ENCODE assay signal across 27 mouse cellular contexts in the genomic region with DNA sequence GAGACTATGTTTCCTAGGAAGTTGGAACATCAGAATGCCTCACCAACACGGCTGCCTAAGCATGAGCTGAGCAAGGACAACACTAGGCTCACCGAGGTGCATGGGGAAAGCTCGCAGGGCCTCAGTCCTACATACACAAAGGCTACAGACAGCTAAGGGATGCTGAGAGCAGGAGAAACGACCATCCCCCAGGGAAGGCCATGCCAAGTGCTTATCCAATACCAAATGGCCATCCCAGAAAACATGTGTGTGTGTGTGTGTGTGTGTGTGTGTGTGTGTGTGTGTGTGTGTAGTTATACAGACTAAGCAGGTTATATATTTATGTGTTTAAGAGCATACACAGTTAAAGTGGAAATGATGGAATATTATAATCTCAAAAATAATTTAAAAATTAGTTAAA. TPM values are rescaled to one million over a fixed set of nuclear protein-coding genes. Genes with fewer than 3 reads are reported as not detected.
DNase-seq lines count a peak whose midpoint lies in the region; ATAC-seq and TF ChIP-seq lines count a peak whose summit lies in the region.
"Had no signal": no experiment of that assay in that cellular context is flagged by ENCODE, and none has a peak within 500 bp of the region (broad histone marks: within the 10 kb centered on the region; RNA-seq: fewer than 3 reads in every experiment).

No protein-coding gene starts in this region.

- no peak for TF ChIP-seq POLR2A in brain, embryonic 14.5 days (IDR thresholded peaks at IDR 0.05; ENCODE audit: borderline replicate concordance, extremely low read depth, insufficient read depth, insufficient read length, poor library complexity, severe bottlenecking)

- 0 out of 2 replicates have a peak overlapping the region, but pooled peaks have one; percentile 11 for H3K9ac ChIP-seq in hindbrain, embryonic 11.5 days (ENCODE audit: low read depth, low read length)
- no peak overlapping the region for H3K9ac ChIP-seq in hindbrain, postnatal 0 days (replicated peaks; ENCODE audit: low read length)
- H3K9ac ChIP-seq in midbrain, embryonic 11.5 days (ENCODE audit: low read length): no peak overlapping the region
- H3K9ac ChIP-seq: embryonic facial prominence, embryonic 13.5 days; forebrain, embryonic 13.5 days; forebrain, postnatal 0 days; hindbrain, embryonic 15.5 days; intestine, embryonic 15.5 days had no signal

- H3K4me3 ChIP-seq in hindbrain, embryonic 11.5 days (ENCODE audit: low read depth, low read length): no peak overlapping the region
- no peak overlapping the region for H3K4me3 ChIP-seq in hindbrain, postnatal 0 days (ENCODE audit: low read length)
- H3K4me3 ChIP-seq in midbrain, embryonic 11.5 days (ENCODE audit: low read depth, low read length): no peak overlapping the region
- H3K4me3 ChIP-seq in midbrain, embryonic 10.5 days: no peak overlapping the region
- H3K4me3 ChIP-seq: embryonic facial prominence, embryonic 10.5 days; embryonic facial prominence, embryonic 13.5 days; erythroblast, embryonic 14.5 days; forebrain, embryonic 13.5 days; gastrocnemius, adult 2 months; hindbrain, embryonic 15.5 days; intestine, embryonic 15.5 days had no signal

- peak; percentile 4 for DNase-seq in embryo, embryonic 10.5 days (ENCODE audit: low spot score)
- no peak for DNase-seq in embryo, embryonic 9.5 days (ENCODE audit: extremely low spot score)
- DNase-seq in hindbrain, embryonic 11.5 days (ENCODE audit: low spot score): peak; percentile 30
- no peak for DNase-seq in hindbrain, postnatal 0 days (ENCODE audit: low spot score)
- peak; percentile 37 for DNase-seq in midbrain, embryonic 11.5 days (ENCODE audit: low spot score, missing footprints)
- DNase-seq in midbrain, embryonic 10.5 days (ENCODE audit: low spot score): no peak
- peak; percentile 46 for DNase-seq in brain, embryonic 14.5 days (ENCODE audit: low read depth)
- no peak for DNase-seq in lung, adult 18-20 months
- DNase-seq: adrenal gland, adult 2 months; adrenal gland, postnatal 14 days; cerebellum, adult 11-12 months; cerebellum, adult 9-10 months; cerebellum, postnatal 36 days; forebrain, postnatal 0 days; gastrocnemius, adult 2 months; gastrocnemius, postnatal 14 days; heart, adult 11 months had no signal

- no peaks in the 10 kb centered on the region for H3K4me1 ChIP-seq in hindbrain, embryonic 11.5 days (replicated peaks; ENCODE audit: control insufficient read depth, insufficient read depth, low read length)
- peaks cover 6% of the 10 kb centered on the region; the same call in 1 of the 2 replicates for H3K4me1 ChIP-seq in hindbrain, postnatal 0 days (ENCODE audit: insufficient read depth, low read length)
- no peaks in the 10 kb centered on the region for H3K4me1 ChIP-seq in midbrain, embryonic 11.5 days (ENCODE audit: control insufficient read depth, insufficient read depth, low read length)
- H3K4me1 ChIP-seq in midbrain, embryonic 10.5 days: no peaks in the 10 kb centered on the region
- H3K4me1 ChIP-seq: embryonic facial prominence, embryonic 10.5 days; embryonic facial prominence, embryonic 13.5 days; hindbrain, embryonic 15.5 days; intestine, embryonic 15.5 days had no signal

- no peaks in the 10 kb centered on the region for H3K27me3 ChIP-seq in hindbrain, embryonic 11.5 days (ENCODE audit: control insufficient read depth, insufficient read depth, low read length)
- no peaks in the 10 kb centered on the region for H3K27me3 ChIP-seq in hindbrain, postnatal 0 days (ENCODE audit: insufficient read depth, low read length)
- H3K27me3 ChIP-seq in midbrain, embryonic 11.5 days (ENCODE audit: control insufficient read depth, insufficient read depth, low read length): no peaks in the 10 kb centered on the region
- H3K27me3 ChIP-seq in midbrain, embryonic 10.5 days (ENCODE audit: low read depth, poor library complexity, severe bottlenecking): no peaks in the 10 kb centered on the region
- H3K27me3 ChIP-seq: embryonic facial prominence, embryonic 13.5 days; forebrain, embryonic 13.5 days; hindbrain, embryonic 15.5 days; intestine, embryonic 15.5 days had no signal

- H3K27ac ChIP-seq in hindbrain, embryonic 11.5 days (ENCODE audit: low read depth, low read length): no peak overlapping the region
- H3K27ac ChIP-seq in hindbrain, postnatal 0 days: no peak overlapping the region
- no peak overlapping the region for H3K27ac ChIP-seq in midbrain, embryonic 11.5 days (ENCODE audit: low read depth, low read length)
- no peak overlapping the region for H3K27ac ChIP-seq in midbrain, embryonic 10.5 days (replicated peaks)
- H3K27ac ChIP-seq: embryonic facial prominence, embryonic 10.5 days; embryonic facial prominence, embryonic 13.5 days; forebrain, embryonic 13.5 days; hindbrain, embryonic 15.5 days; intestine, embryonic 15.5 days had no signal

- no peak for ATAC-seq in hindbrain, embryonic 11.5 days (ENCODE audit: low FRiP score)
- ATAC-seq in hindbrain, postnatal 0 days: no peak
- no peak for ATAC-seq in midbrain, embryonic 11.5 days (ENCODE audit: low FRiP score)
- ATAC-seq: CD4-positive, CD25-positive, alpha-beta regulatory T cell, adult 4 months; forebrain, embryonic 13.5 days; forebrain, postnatal 0 days; intestine, embryonic 15.5 days had no signal

- no peak for TF ChIP-seq CTCF in hindbrain, postnatal 0 days (IDR thresholded peaks at IDR 0.05; ENCODE audit: low read depth)
- TF ChIP-seq CTCF in brain, embryonic 14.5 days (IDR thresholded peaks at IDR 0.05; ENCODE audit: borderline replicate concordance, extremely low read depth, insufficient read depth, insufficient read length): no peak

- no peaks in the 10 kb centered on the region for H3K36me3 ChIP-seq in hindbrain, embryonic 11.5 days (ENCODE audit: control insufficient read depth, insufficient read depth, low read length)
- H3K36me3 ChIP-seq in hindbrain, postnatal 0 days (ENCODE audit: insufficient read depth, low read length): no peaks in the 10 kb centered on the region
- H3K36me3 ChIP-seq in midbrain, embryonic 11.5 days (ENCODE audit: control insufficient read depth, insufficient read depth, low read length): no peaks in the 10 kb centered on the region
- H3K36me3 ChIP-seq in midbrain, embryonic 10.5 days: no peaks in the 10 kb centered on the region
- H3K36me3 ChIP-seq: embryonic facial prominence, embryonic 10.5 days; embryonic facial prominence, embryonic 13.5 days; hindbrain, embryonic 15.5 days; intestine, embryonic 15.5 days had no signal

- H3K4me2 ChIP-seq in hindbrain, embryonic 11.5 days (replicated peaks; ENCODE audit: low read depth, low read length): no peak overlapping the region
- no peak overlapping the region for H3K4me2 ChIP-seq in hindbrain, postnatal 0 days (ENCODE audit: low read depth, low read length)
- H3K4me2 ChIP-seq in midbrain, embryonic 11.5 days: no peak overlapping the region
- H3K4me2 ChIP-seq: embryonic facial prominence, embryonic 13.5 days; forebrain, embryonic 13.5 days; heart, embryonic 11.5 days; hindbrain, embryonic 15.5 days; intestine, embryonic 15.5 days had no signal

- WGBS in hindbrain, embryonic 11.5 days: 49% methylated on average over 4 of the region's 4 CpGs
- 33% methylated on average over 4 of the region's 4 CpGs for WGBS in hindbrain, postnatal 0 days
- WGBS in midbrain, embryonic 11.5 days: 59% methylated on average over 4 of the region's 4 CpGs
- WGBS in midbrain, embryonic 10.5 days: 67% methylated on average over 4 of the region's 4 CpGs

- H3K9me3 ChIP-seq in hindbrain, embryonic 11.5 days (ENCODE audit: control insufficient read depth, low read length): no peaks in the 10 kb centered on the region
- H3K9me3 ChIP-seq in hindbrain, postnatal 0 days (ENCODE audit: low read length): no peaks in the 10 kb centered on the region
- H3K9me3 ChIP-seq in midbrain, embryonic 11.5 days (ENCODE audit: control insufficient read depth, low read length): no peaks in the 10 kb centered on the region
- no peaks in the 10 kb centered on the region for H3K9me3 ChIP-seq in midbrain, embryonic 10.5 days (replicated peaks)
- H3K9me3 ChIP-seq: embryonic facial prominence, embryonic 10.5 days; embryonic facial prominence, embryonic 13.5 days; forebrain, embryonic 13.5 days; hindbrain, embryonic 15.5 days; intestine, embryonic 15.5 days had no signal

RNA-seq across cellular contexts. Expression of gene Spns3, which starts 26.6 kb away (rescaled TPM):
- polyA plus RNA-seq in hindbrain, embryonic 11.5 days (2014; fragmentation: Nextera tagmentation; extraction: Ambion mirVana): not detected in 2 replicates
- 0.10 TPM in 1 of 2 replicates, not detected in the other for total RNA-seq in hindbrain, postnatal 0 days (2014; rRNA removed)
- polyA plus RNA-seq in hindbrain, postnatal 0 days (2015; fragmentation: Nextera tagmentation; extraction: Ambion mirVana): 0.13 and 0.25 TPM in 2 replicates
- not detected in 2 replicates for polyA plus RNA-seq in midbrain, embryonic 11.5 days (2014; fragmentation: Nextera tagmentation; extraction: Ambion mirVana)
- polyA plus RNA-seq in midbrain, embryonic 10.5 days (2016; fragmentation: Nextera tagmentation; extraction: Ambion mirVana): 0.06 TPM in 1 of 2 replicates, not detected in the other
- polyA plus RNA-seq in brain, embryonic 14.5 days (2012; rRNA removed): 0.08 and 0.19 TPM in 2 replicates
- total RNA-seq: forebrain, postnatal 0 days; heart, postnatal 25 days had no signal
- polyA plus RNA-seq: C2C12; forebrain, embryonic 13.5 days had no signal

RNA-seq across cellular contexts. Expression of gene Spns2, which starts 34.0 kb away (rescaled TPM):
- polyA plus RNA-seq in hindbrain, embryonic 11.5 days (2014; fragmentation: Nextera tagmentation; extraction: Ambion mirVana): 5.3 and 6.2 TPM in 2 replicates
- total RNA-seq in hindbrain, postnatal 0 days (2014; rRNA removed): 58.5 and 66.0 TPM in 2 replicates
- polyA plus RNA-seq in hindbrain, postnatal 0 days (2015; fragmentation: Nextera tagmentation; extraction: Ambion mirVana): 7.0 and 7.2 TPM in 2 replicates
- polyA plus RNA-seq in midbrain, embryonic 11.5 days (2014; fragmentation: Nextera tagmentation; extraction: Ambion mirVana): 4.0 and 4.7 TPM in 2 replicates
- polyA plus RNA-seq in midbrain, embryonic 10.5 days (2016; fragmentation: Nextera tagmentation; extraction: Ambion mirVana): 2.1 and 2.9 TPM in 2 replicates
- polyA plus RNA-seq in brain, embryonic 14.5 days (2012; rRNA removed): 46.0 and 49.0 TPM in 2 replicates
- polyA plus RNA-seq: CD4-positive, CD25-positive, alpha-beta regulatory T cell, adult 4 months had no signal

Comparison
In these comparisons a context has a peak if more than half of its experiments do, and no peak if none do; other contexts are left out.
1. DNase-seq: peak in embryo, embryonic 10.5 days (single experiment), hindbrain, embryonic 11.5 days (single experiment), midbrain, embryonic 11.5 days (single experiment) and brain, embryonic 14.5 days (single experiment); none in embryo, embryonic 9.5 days (single experiment), hindbrain, postnatal 0 days (single experiment), midbrain, embryonic 10.5 days (single experiment) and lung, adult 18-20 months (0 of 2).